Mouse (Mus musculus): Measurements from ENCODE around the gene Slc41a2. TPM values are rescaled to one million over a fixed set of nuclear protein-coding genes. Genes with fewer than 3 reads are reported as not detected.
"Not testable (repeated sequence)": the region's sequence is repeated elsewhere in the genome, so short reads cannot be mapped to it uniquely, and the experiment has no call there.

Slc41a2 gene
- 1 to 10 TPM; 1.2 to 3.3 TPM for total RNA-seq (2021)
- long read RNA-seq, experiment 1, result 0 reads
- long read RNA-seq, experiment 2, result 0 reads

DNA sequence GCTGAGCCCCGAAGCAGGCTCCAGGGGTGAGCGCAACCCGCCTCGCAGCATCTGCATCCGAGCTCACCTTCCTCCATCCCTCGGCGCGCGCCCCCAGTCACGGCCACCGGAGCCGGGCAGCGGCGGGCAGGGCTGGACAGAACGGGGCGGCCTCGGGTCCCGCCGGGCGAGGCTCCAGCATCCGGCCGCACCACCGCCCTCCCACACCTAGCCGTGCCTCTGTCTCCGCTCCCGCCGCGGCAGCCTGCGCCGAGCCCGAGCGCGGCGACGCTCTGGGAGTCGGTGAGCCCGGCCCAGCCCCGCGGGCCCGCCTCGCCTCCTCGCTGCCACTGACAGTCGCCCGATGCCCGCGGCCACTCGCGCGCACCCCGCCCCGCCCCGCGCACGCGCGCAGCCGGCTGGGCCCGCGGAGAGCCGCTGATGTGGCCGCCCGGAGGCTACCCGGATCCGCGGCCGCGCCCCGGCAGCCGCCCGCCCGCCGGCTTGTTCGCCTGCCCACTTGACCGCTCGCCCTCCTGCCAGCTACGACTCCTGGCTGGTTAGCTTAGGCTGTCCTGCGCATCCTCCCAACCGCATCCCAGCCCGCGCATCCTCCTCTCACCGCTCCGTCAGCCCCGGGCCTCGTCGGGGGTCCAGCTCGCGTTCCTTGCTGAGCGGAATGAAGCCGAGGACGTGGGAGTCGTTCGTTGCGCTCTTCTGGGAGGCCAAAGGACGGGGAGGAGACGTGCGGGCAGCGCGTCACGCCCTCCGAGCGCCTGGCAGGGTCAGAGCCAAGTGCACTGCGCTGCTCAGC is at the start of gene Slc41a2:
Slc41a2 (minus strand) TSS at position 724 of the 793 bp plus-strand sequence.
- DNase-seq, result peak; percentile 75 to 86

DNA sequence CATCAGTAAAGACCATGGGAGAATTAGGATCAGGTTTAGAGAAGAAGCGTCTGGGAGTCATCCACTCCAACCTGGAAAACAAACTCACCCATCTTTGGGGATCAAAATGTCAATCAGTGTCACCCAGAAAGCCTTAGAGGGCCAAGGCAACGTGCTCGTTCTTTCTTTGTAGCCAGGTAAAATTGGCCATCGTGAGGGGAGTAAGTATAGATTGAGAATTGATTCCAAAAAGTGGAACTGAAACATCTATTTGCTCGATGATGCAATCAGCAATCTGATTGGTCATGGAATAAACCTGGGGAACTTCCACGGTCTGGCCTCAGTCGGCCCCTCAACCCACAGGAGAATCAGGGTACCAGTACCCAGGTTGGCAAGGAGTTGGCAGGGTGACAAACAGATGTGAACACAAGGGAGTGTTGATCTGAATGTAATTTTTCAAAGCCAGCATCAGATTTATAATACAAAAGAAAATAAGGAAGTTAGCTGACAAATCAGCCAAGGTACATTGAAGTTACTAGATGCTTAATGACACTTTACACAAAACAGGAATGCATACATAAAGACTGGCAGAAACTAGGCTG is 47.7 kb upstream of the Slc41a2 start:
- no peak for DNase-seq

- DNase-seq, result no peak
These were observed 47.0 kb upstream of the Slc41a2 start for GRCm38 (mm10) chr10:83384456-83385215.

DNA sequence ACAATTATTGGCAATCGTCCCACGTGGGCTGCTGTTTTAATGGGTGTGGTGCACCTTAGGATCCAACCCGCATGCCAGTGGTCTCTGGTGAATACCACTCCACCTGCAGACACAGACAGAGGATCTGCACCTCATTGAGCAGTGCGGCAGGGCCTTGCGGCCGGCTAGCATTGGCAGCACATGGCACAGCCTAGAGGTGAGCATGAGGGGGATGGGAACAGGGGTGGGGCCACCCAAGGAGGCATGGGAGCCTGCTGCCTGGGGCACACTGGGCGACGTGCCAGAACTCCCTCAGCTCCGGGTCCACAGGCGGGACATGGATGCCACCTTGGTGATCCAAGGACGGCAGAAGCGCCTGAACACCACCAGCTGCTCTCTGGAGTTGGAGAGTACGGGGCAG is 46.2 kb upstream of the Slc41a2 start:
- DNase-seq, result no peak

DNA sequence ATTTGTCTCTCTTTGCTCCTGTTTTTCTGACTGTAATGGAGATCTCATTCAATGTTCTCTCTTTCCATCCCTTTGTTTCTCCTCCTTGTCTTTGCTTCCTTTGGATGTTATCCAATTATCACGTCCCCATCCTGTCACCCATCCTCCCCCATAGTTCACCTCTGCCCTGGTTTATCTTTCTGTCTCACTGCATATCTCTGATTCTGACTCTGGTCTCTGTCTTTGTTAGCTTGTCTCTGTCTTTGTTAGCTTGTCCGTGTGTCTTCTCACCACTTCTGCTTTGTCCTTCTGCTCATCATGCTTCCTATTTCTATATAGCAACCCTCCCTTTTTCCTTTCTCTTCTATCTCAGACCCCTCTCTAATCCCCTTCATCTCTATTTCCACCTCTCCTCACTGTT is 45.3 kb upstream of the Slc41a2 start:
- no peak for DNase-seq

DNA sequence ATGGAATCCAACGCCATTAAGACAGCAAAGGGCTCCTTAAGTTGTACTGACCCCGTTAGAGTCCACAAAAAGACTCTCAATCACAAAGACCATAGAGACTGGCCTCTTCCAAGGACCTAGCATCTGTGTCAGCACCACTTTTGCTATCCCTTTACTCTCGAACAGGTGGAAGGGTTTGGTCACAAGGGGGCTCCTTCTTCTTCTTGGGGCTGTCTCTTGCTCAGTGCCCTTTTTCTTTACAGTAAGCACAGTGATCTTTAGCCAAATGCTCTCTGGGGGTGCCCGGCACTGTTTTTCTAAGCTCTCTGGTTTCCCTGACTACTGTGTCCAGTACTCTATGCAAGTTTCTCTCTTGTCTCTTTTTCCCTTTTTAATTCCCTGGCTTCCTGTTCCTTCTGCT is 44.8 kb upstream of the Slc41a2 start:
- no peak for DNase-seq

DNA sequence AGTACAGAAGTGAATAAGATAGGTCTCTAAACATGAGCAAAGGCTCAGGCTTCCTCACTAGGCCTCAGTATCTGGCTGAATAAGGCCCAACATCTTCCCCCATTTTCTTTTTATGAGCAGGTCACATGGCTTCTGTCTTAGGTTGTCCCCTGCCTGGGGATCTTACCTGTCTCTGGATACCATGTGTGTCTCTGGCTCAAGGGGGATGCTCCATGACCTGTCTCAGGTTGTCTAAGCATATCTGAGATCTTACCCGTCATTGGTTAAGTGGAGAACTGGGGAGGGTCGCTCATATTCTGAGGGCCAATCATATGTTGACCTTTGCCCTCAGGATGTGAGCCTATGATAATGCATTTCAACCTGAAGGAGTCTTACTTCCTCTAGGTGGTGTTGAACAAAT is 42.8 kb upstream of the Slc41a2 start:
- no peak for DNase-seq

- no peak for DNase-seq
These were observed 40.6 kb upstream of the Slc41a2 start for GRCm38 (mm10) chr10:83378083-83378833.

DNA sequence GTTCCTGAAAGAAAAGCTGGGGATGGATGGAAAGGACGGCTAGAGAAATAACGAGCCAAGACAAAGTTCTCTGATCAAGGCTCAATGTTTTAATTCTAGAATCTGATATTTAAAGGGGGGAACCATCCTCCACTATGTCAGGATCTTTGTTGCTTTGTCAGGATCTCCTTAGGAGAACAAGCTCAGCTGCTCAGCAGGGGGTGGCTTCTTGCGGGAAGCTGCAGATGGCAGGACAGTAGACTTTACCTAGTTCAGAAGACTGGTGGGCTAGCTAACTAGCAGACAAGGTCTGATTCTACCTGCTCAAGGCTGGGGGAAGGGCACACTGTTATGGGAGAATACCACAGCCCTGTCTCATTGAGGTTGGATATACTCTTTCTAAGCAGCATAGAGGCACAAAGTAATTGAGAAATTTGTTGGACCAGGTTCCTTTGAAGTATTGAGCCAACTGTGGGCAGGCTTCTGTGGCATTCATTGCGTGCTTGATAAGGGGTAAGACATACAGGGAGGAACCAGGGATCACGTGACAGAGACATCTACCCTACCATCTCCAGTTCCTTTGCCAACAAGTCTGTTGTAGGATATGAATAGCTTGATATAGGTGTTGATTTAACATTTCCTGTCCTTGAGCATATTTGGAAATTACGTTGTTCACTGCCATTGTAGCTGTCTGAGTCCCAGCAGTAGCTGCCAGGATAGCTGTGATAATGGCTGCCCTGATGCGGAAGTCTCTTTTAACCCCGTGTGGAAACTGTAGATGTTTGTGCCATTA is 39.4 kb upstream of the Slc41a2 start:
- no peak for DNase-seq

DNA sequence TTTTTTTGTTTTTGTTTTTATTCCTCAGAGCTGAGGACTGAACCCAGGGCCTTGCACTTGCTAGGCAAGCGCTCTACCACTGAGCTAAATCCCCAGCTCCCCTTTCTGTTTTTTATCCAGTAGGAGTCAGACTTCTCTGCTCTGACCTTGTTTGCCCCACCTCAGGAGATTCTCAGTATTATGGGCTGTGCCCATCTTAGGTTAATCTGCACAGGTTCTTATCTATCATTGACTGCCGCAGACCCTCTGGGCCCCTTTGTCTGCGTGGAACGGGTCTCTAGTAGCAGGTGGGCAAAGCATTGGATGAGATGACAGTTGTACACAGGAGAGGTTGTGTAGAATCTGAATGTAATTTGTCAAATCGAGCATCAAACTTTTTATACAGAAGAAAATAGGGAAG is 37.8 kb upstream of the Slc41a2 start:
- DNase-seq, result not testable (repeated sequence)

- no peak for DNase-seq
These were observed 36.5 kb upstream of the Slc41a2 start for GRCm38 (mm10) chr10:83374045-83374656.

GRCm38 (mm10) chr10:83368918-83369317 is 31.2 kb upstream of the Slc41a2 start:
- no peak for DNase-seq

DNA sequence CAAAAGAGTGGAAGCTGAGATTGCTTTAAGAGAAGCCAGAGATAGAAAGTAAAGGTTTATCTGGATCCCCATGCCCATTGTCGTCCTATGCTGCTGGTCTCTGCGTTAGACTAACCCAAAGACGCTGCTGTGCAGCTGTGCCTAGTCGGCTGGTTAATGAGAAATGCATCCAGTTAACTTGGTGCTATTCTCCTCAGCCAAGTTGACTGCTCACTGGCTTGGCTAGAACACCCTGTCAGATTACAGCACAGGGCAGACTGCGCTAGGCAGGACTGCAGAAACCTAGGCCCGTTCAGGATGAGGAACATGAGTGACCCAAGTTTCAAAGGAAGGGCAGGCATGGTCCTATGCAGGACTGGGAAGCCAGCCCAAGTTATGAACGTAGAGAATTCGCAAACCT is 25.8 kb upstream of the Slc41a2 start:
- no peak for DNase-seq

GRCm38 (mm10) chr10:83361643-83362382 is 24.1 kb upstream of the Slc41a2 start:
- peak; percentile 26 to 49 for DNase-seq

DNA sequence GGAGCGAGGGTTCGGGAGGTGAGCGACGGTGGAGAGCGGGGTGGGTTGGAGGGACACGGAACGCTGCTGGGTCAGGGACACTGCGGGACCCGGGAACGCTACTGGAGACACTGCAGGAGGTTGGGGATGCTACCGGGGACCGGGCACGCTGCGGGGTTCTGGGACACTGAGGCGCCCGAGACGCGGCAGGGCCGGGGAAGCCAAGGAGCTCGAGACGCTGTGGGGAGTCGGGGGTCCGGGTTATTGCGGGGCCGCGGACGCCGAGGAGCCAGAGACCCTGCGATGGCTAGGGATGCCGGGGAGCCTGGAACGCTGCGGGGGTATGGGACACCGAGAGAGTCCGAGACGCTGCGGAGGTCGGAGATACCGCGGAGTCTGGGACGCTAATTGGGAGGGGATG is 22.7 kb upstream of the Slc41a2 start:
- DNase-seq, result no peak

DNA sequence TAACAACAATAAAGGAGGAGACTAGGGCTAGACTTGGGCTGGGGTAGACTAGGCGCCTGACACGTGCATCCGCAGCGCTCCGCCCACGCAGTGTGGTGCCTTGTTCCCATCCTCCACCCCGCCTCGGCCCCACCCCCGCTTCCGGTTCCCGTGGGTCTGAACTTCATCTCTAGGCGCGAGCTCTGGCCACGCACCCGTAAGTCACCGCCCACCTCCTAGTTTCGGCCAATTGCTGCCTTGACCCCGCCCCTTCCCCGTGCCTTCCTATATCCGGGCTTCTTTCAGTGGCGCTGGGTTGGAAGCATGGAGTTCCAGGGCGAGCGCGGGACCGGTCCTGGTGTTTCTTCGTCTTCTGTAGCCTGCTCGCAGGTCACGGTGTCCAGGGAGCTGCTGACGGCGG is 22.3 kb upstream of the Slc41a2 start, which contains the start of gene D10Wsu102e:
D10Wsu102e (plus strand) TSS at position 266 of the 400 bp plus-strand sequence.
- DNase-seq, result peak; percentile 98 to 99

DNA sequence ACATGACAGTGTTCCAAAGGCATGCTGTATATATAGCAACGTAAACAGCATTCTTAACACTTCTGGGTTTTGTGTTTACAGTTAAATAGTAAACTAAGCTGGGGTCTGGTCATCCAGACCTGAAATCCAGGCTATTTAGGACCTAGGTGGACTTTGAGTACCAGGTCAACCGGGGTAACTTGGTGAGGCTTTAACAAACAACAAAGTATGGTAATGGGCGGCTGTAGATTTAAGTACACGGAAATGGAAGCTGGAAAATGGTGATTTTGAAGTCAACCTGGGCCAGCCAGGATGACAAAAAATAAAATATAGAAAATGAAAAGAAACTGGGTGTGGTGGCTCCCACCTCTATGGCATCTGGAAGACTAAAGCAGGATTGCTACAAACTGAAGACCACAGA is 21.8 kb upstream of the Slc41a2 start:
- DNase-seq, result no peak

GRCm38 (mm10) chr10:83356416-83356815 is 18.7 kb upstream of the Slc41a2 start:
- DNase-seq, result no peak

- peak in 1 of 2 experiments; percentile 64 for DNase-seq
These were observed 16.6 kb upstream of the Slc41a2 start for GRCm38 (mm10) chr10:83354333-83354719.

GRCm38 (mm10) chr10:83353680-83354332 is 16.1 kb upstream of the Slc41a2 start:
- DNase-seq, result peak; percentile 78 to 85
